Mouse (Mus musculus): ENCODE data around the gene B130006D01Rik. TPM values are rescaled to one million over a fixed set of nuclear protein-coding genes. Genes with fewer than 3 reads are reported as not detected.

The B130006D01Rik gene
- total RNA-seq (2014; rRNA removed): 1.9 and 2.5 TPM in 2 replicates
- polyA plus RNA-seq (2015; fragmentation: Nextera tagmentation; extraction: Ambion mirVana): 0.10 and 0.47 TPM in 2 replicates

DNA sequence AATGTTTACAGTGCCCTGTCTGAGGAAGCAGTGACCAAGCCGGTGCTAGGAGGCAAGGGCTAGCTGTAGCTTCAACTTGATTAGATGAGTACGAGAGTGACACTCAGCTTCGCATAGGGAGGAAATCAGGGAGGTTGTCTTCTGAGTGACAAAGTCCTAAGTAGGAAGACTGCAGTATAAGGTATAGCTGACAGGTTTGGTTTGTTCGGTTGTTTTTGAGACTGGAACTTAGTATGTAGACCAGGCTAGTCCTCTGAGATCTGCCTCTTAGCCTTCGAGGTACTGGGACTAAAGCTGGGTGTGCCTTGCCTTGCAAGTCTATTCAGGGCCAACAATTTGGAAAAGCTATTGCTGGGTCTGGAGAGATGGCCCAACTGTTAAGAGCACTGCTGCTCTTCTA is at the start of gene B130006D01Rik:
Gene B130006D01Rik, plus strand, starts transcription at position 301 of the 400 bp plus-strand sequence.
- H3K9ac ChIP-seq: no peak within 1 kb of the TSS
- H3K36me3 ChIP-seq (ENCODE audit: insufficient read depth): no peaks in the 10 kb centered on the region
- H3K27ac ChIP-seq (ENCODE audit: low read depth, low read length): no peak within 1 kb of the TSS
- 97% methylated on average over 5 of the region's 5 CpGs for WGBS
- H3K9me3 ChIP-seq (ENCODE audit: low read length): no peaks in the 10 kb centered on the region
- ATAC-seq: no peak
- no peak for TF ChIP-seq CTCF (IDR thresholded peaks at IDR 0.05; ENCODE audit: low read depth)
- no peaks in the 10 kb centered on the region for H3K27me3 ChIP-seq (ENCODE audit: insufficient read depth, low read length)
- no peak for DNase-seq
- no peaks in the 10 kb centered on the region for H3K4me1 ChIP-seq (ENCODE audit: insufficient read depth)
- no peak within 1 kb of the TSS for H3K4me2 ChIP-seq (ENCODE audit: low read depth)
- H3K4me3 ChIP-seq (ENCODE audit: low read depth, low read length): no peak within 1 kb of the TSS

DNA sequence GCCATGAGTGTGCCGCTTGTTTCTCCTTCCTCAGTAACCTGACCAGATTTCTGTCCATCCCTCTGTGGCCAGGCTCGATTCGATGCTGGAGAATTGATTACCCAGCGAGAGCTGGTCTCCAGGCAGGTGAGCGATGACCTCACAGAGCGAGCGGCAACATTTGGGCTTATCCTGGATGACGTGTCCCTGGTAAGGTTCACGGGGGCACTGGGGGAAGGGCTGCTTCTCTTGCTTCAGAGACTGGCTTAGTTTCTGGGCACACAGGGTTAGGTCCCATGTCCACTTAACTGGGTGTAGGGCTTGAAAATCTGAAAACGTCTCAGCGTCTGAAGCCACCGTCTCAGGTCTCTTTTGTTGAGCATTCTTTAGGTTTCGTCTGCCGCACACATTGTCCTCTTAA is 47.9 kb upstream of the B130006D01Rik start:
- H3K4me1 ChIP-seq (ENCODE audit: insufficient read depth): no peaks in the 10 kb centered on the region
- H3K4me2 ChIP-seq (ENCODE audit: low read depth): no peak overlapping the region
- ATAC-seq (no peak), DNase-seq (no peak)
- 88% methylated on average over 13 of the region's 14 CpGs for WGBS
- H3K9ac ChIP-seq: no peak overlapping the region
- no peaks in the 10 kb centered on the region for H3K27me3 ChIP-seq (ENCODE audit: insufficient read depth, low read length)
- peaks cover 77% of the 10 kb centered on the region for H3K36me3 ChIP-seq (ENCODE audit: insufficient read depth)
- TF ChIP-seq CTCF (IDR thresholded peaks at IDR 0.05; ENCODE audit: low read depth): no peak
- H3K4me3 ChIP-seq (ENCODE audit: low read depth, low read length): no peak overlapping the region
- no peaks in the 10 kb centered on the region for H3K9me3 ChIP-seq (ENCODE audit: low read length)
- no peak overlapping the region for H3K27ac ChIP-seq (ENCODE audit: low read depth, low read length)

DNA sequence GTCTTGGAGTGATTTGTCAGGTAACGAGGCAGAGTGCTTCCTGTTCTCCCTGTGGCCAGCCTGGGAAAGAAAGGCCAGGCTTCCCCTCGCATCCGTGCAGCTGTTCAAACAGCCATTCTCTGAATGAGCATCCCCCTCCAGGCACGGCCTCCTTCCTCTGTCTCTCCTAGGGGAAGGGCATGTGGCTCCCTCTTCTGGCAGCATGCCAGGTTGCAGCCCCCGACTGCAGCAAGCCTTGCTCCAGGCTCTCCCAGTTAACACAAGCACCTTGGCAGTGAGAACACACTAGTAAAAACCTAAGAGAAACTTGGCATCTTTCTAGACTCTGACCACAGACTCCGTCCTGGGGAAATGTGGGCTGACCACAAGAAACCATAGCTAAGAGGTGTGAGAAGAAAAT is 47.1 kb upstream of the B130006D01Rik start:
- Histone ChIP-seq H3K4me1 (ENCODE audit: insufficient read depth) (no peaks in the 10 kb centered on the region), H3K9ac (no peak overlapping the region), H3K9me3 (ENCODE audit: low read length) (no peaks in the 10 kb centered on the region), H3K27ac (ENCODE audit: low read depth, low read length) (no peak overlapping the region), H3K27me3 (ENCODE audit: insufficient read depth, low read length) (no peaks in the 10 kb centered on the region), H3K4me3 (ENCODE audit: low read depth, low read length) (no peak overlapping the region), H3K36me3 (ENCODE audit: insufficient read depth) (peaks cover 78% of the 10 kb centered on the region), H3K4me2 (ENCODE audit: low read depth) (no peak overlapping the region)
- DNase-seq (peak; percentile 79), ATAC-seq (peak; percentile 54; the same call in 1 of the 2 replicates)
- 16% methylated on average over 6 of the region's 6 CpGs for WGBS
- peak; percentile 73 for TF ChIP-seq CTCF (IDR thresholded peaks at IDR 0.05; ENCODE audit: low read depth)

DNA sequence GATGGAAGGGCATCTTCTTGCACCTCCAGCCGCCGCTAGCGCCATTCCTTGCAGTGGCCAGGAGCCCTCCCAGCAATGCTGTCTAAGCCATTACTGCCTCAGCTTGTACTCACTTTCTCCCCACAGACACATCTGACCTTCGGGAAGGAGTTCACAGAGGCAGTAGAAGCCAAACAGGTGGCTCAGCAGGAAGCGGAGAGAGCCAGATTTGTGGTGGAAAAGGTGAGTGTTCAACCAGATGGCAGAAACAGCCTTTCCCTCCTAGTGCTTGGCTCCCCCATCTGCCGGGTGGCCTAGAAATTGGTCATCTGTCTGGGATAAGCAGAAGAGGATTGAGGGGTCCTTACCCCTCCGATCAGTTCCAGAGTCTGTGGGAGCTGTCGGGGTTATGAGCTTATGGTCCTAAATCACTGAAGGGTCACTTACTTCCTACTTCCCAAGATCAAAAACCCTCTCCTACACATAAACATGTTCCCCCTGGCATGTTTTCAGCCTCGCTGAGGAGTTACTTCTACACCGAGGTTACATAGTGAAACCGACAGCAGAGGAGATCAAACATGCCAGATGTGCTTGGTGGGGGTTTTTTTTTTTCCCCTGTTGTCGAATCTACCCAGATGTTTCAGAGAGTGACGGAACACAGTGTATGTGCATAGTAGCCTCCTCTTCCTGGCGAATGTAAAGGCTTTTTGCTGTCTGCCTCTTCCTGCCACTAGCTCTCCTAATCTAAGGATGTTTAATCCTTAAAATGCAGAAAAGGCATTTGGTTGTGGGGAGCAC is 45.3 kb upstream of the B130006D01Rik start:
- WGBS: 92% methylated on average over 14 of the region's 14 CpGs
- Histone ChIP-seq H3K36me3 (ENCODE audit: insufficient read depth) (peaks cover 72% of the 10 kb centered on the region), H3K27ac (ENCODE audit: low read depth, low read length) (no peak overlapping the region), H3K4me3 (ENCODE audit: low read depth, low read length) (no peak overlapping the region), H3K4me2 (ENCODE audit: low read depth) (no peak overlapping the region), H3K4me1 (ENCODE audit: insufficient read depth) (no peaks in the 10 kb centered on the region), H3K9ac (no peak overlapping the region), H3K27me3 (ENCODE audit: insufficient read depth, low read length) (no peaks in the 10 kb centered on the region), H3K9me3 (ENCODE audit: low read length) (no peaks in the 10 kb centered on the region)
- DNase-seq: no peak
- no peak for ATAC-seq
- no peak for TF ChIP-seq CTCF (IDR thresholded peaks at IDR 0.05; ENCODE audit: low read depth)

DNA sequence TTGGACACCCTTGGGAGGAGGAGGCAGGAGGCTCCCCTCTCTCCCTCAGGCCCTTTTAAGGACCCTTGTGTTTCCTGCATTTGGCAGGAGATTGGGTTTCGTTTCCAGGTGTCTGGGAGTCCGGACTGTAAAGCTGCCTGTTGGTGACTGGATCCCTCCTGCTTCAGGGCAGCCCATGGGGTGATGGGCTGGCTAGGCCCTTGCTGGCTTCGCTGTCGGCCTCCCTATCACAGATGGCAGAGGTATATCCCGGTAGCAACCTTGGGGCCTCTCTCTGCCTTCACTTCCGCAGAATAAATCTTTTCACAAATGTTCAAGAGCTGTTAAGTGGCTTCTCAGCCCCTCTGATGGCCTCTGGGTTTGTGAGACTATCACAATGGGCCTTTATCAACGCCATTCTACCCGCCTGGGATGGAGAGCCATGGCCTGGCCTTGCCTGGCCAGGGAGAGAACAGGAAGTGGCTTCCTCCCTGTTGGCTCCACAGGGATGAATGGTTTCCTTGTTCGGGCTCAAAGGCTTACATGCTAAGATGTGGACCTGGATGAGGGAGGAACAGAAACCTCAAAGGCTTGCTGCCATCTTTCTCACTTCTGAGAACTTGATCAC is 41.3 kb upstream of the B130006D01Rik start:
- Histone ChIP-seq H3K9me3 (ENCODE audit: low read length) (no peaks in the 10 kb centered on the region), H3K27ac (ENCODE audit: low read depth, low read length) (no peak overlapping the region), H3K9ac (no peak overlapping the region), H3K36me3 (ENCODE audit: insufficient read depth) (peaks cover 45% of the 10 kb centered on the region), H3K27me3 (ENCODE audit: insufficient read depth, low read length) (no peaks in the 10 kb centered on the region), H3K4me3 (ENCODE audit: low read depth, low read length) (no peak overlapping the region), H3K4me2 (ENCODE audit: low read depth) (no peak overlapping the region), H3K4me1 (ENCODE audit: insufficient read depth) (no peaks in the 10 kb centered on the region)
- WGBS: 67% methylated on average over 9 of the region's 9 CpGs
- TF ChIP-seq CTCF (IDR thresholded peaks at IDR 0.05; ENCODE audit: low read depth): no peak
- DNase-seq (no peak), ATAC-seq (no peak)

DNA sequence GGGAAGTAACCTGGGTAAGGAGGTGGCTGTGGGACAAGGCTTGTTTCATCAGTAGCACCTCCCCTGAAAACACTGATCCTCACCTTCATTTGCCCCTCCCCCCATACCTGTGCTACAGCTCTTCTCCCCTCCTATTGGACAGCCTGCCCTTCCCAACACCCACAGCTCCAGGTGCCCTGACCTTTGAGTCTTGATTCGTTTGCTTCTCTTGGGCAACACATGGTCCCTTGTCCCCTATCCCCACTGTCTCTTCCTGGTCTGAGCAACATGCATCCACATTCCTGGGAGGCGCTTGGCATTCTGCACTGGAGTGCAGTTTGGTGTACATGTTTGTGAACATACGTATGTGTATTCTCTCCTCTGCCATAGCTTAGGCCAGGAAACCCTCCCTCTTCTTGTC is 40.4 kb upstream of the B130006D01Rik start:
- no peak for TF ChIP-seq CTCF (IDR thresholded peaks at IDR 0.05; ENCODE audit: low read depth)
- 90% methylated on average over 3 of the region's 3 CpGs for WGBS
- H3K36me3 ChIP-seq (ENCODE audit: insufficient read depth): peaks cover 36% of the 10 kb centered on the region
- no peak overlapping the region for H3K9ac ChIP-seq
- no peak overlapping the region for H3K27ac ChIP-seq (ENCODE audit: low read depth, low read length)
- H3K4me3 ChIP-seq (ENCODE audit: low read depth, low read length): no peak overlapping the region
- ATAC-seq (no peak), DNase-seq (no peak)
- H3K4me2 ChIP-seq (ENCODE audit: low read depth): no peak overlapping the region
- no peaks in the 10 kb centered on the region for H3K9me3 ChIP-seq (ENCODE audit: low read length)
- H3K27me3 ChIP-seq (ENCODE audit: insufficient read depth, low read length): no peaks in the 10 kb centered on the region
- no peaks in the 10 kb centered on the region for H3K4me1 ChIP-seq (ENCODE audit: insufficient read depth)

DNA sequence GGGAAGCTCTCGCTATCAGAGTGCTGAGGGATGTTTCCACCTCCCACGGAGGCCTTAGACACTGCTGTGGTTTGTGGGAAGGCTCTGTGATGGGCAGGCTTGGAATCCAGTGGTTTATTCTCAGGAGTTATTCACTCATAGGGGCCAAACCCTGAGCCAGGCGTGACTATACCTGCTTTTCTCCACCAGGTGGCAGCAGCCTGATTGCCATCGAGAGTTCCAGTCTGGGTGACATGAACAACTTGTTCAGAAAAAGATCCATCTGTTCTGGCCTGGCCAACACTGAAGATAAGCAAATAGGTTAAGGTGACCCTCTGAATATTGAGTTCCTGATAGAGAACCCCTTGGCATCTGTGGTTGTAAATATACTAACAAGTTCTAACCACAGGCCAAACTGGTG is 37.4 kb upstream of the B130006D01Rik start:
- Histone ChIP-seq H3K36me3 (ENCODE audit: insufficient read depth) (peaks cover 13% of the 10 kb centered on the region; the same call in 1 of the 2 replicates), H3K4me1 (ENCODE audit: insufficient read depth) (no peaks in the 10 kb centered on the region), H3K4me2 (ENCODE audit: low read depth) (no peak overlapping the region), H3K9ac (no peak overlapping the region), H3K4me3 (ENCODE audit: low read depth, low read length) (no peak overlapping the region), H3K9me3 (ENCODE audit: low read length) (no peaks in the 10 kb centered on the region), H3K27me3 (ENCODE audit: insufficient read depth, low read length) (no peaks in the 10 kb centered on the region), H3K27ac (ENCODE audit: low read depth, low read length) (no peak overlapping the region)
- peak; percentile 88 for DNase-seq
- WGBS: 4% methylated on average over 4 of the region's 4 CpGs
- peak; percentile 94 for TF ChIP-seq CTCF (IDR thresholded peaks at IDR 0.05; ENCODE audit: low read depth)
- peak; percentile 64 for ATAC-seq
